Mouse (Mus musculus): ENCODE measurements at regions not wholly inside any gene's neighbourhood (a gene's known extent, or its start where the extent isn't known, plus 50 kb on each side); places are given as distances from the start of the nearest gene placed in this dataset.

DNA sequence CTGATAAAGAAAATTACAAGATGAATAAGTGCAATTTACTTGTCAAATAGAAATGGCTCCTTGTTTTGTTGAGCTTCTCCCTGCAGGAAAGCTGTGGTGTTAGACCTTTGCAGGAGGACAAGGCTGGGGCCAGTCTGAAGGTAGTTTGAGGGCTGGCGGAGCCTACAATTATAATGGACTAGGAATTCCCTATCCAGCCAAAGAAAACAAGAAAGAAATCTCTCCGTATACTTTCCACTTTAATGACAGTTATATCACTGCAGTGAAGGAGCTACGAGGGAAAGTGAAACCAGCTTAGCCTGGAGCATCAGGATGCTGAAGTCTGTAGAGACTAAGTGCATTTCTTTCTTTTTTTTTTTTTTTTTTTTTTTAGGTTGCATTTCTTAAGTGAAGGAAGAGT, 104.8 kb upstream of the Sstr4 start:
- peak; percentile 29 for DNase-seq (ENCODE audit: low spot score)
- Histone ChIP-seq H3K27me3 (ENCODE audit: control insufficient read depth, insufficient read depth, low read length) (no peaks in the 10 kb centered on the region), H3K4me3 (ENCODE audit: low read depth, low read length) (no peak overlapping the region), H3K27ac (ENCODE audit: low read depth) (no peak overlapping the region), H3K36me3 (replicated peaks; ENCODE audit: control insufficient read depth, insufficient read depth, low read length) (no peaks in the 10 kb centered on the region), H3K4me1 (ENCODE audit: control insufficient read depth, insufficient read depth) (no peaks in the 10 kb centered on the region), H3K4me2 (ENCODE audit: low read depth, low read length) (no peak overlapping the region), H3K9ac (replicated peaks; ENCODE audit: low read depth, low read length) (no peak overlapping the region), H3K9me3 (replicated peaks; ENCODE audit: control insufficient read depth, low read length) (no peaks in the 10 kb centered on the region)
- 51% methylated on average over 3 of the region's 3 CpGs for WGBS
- no peak for ATAC-seq (ENCODE audit: insufficient read depth, low read depth)
- no peak for TF ChIP-seq CTCF (IDR thresholded peaks at IDR 0.05; ENCODE audit: low read depth)
- no peak for TF ChIP-seq EP300 (IDR thresholded peaks at IDR 0.05; ENCODE audit: low read depth)

DNA sequence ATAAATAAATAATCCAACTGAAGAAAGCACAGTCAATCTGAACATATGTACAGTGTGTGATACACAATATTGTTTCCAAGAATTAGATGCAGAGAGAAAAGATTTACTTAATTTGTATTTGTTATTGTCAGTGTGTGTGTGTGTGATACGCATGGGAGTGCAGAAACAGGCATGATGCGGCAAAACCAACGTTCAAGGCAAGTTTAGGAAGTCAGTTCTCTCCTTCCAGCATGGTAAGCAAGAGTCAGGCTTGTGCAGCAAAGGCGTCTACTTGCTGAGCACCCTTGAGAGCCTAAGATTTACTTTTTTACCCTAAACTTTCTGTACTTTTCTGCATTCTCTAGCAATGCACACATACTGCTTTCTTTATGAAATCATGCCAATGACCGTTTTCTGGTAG, 102.7 kb upstream of the Sstr4 start:
- DNase-seq (ENCODE audit: low spot score): no peak
- no peaks in the 10 kb centered on the region for H3K4me1 ChIP-seq (ENCODE audit: control insufficient read depth, insufficient read depth)
- H3K4me2 ChIP-seq (ENCODE audit: low read depth, low read length): no peak overlapping the region
- no peak for TF ChIP-seq EP300 (IDR thresholded peaks at IDR 0.05; ENCODE audit: low read depth)
- no peak for TF ChIP-seq CTCF (IDR thresholded peaks at IDR 0.05; ENCODE audit: low read depth)
- H3K9me3 ChIP-seq (replicated peaks; ENCODE audit: control insufficient read depth, low read length): no peaks in the 10 kb centered on the region
- 77% methylated on average over 5 of the region's 5 CpGs for WGBS
- no peak overlapping the region for H3K9ac ChIP-seq (replicated peaks; ENCODE audit: low read depth, low read length)
- H3K36me3 ChIP-seq (replicated peaks; ENCODE audit: control insufficient read depth, insufficient read depth, low read length): no peaks in the 10 kb centered on the region
- no peak overlapping the region for H3K4me3 ChIP-seq (ENCODE audit: low read depth, low read length)
- no peak for ATAC-seq (ENCODE audit: insufficient read depth, low read depth)
- H3K27me3 ChIP-seq (ENCODE audit: control insufficient read depth, insufficient read depth, low read length): no peaks in the 10 kb centered on the region
- H3K27ac ChIP-seq (ENCODE audit: low read depth): no peak overlapping the region

DNA sequence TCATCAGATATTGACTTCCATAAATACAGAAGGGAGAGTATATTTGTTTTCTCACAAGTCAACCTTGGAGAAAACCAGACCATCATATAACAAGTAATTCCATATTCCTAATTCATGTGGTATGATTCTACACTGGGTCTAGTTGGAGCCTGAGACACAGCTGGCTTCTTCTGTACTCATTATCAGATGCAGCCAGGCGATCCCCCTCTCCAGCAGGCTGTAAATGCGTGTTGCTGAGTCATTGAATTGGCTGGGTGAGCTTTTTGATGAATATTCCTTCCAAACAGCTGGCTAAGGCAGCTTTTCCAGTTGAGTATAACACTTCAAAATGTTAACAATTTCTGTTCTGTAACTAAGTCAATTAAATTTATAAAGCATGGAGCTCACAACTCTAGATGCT, 102.2 kb upstream of the Sstr4 start:
- Histone ChIP-seq H3K4me2 (ENCODE audit: low read depth, low read length) (no peak overlapping the region), H3K9me3 (replicated peaks; ENCODE audit: control insufficient read depth, low read length) (no peaks in the 10 kb centered on the region), H3K4me3 (ENCODE audit: low read depth, low read length) (no peak overlapping the region), H3K27ac (ENCODE audit: low read depth) (no peak overlapping the region), H3K36me3 (replicated peaks; ENCODE audit: control insufficient read depth, insufficient read depth, low read length) (no peaks in the 10 kb centered on the region), H3K4me1 (ENCODE audit: control insufficient read depth, insufficient read depth) (no peaks in the 10 kb centered on the region), H3K9ac (replicated peaks; ENCODE audit: low read depth, low read length) (no peak overlapping the region), H3K27me3 (ENCODE audit: control insufficient read depth, insufficient read depth, low read length) (no peaks in the 10 kb centered on the region)
- no peak for ATAC-seq (ENCODE audit: insufficient read depth, low read depth)
- no peak for DNase-seq (ENCODE audit: low spot score)
- 59% methylated on average over 2 of the region's 2 CpGs for WGBS
- TF ChIP-seq CTCF (IDR thresholded peaks at IDR 0.05; ENCODE audit: low read depth): no peak
- no peak for TF ChIP-seq EP300 (IDR thresholded peaks at IDR 0.05; ENCODE audit: low read depth)

GRCm38 (mm10) chr2:148300879-148301278, 94.3 kb upstream of the Sstr4 start:
- DNase-seq (ENCODE audit: low spot score) (no peak), ATAC-seq (ENCODE audit: insufficient read depth, low read depth) (no peak)
- no peak overlapping the region for H3K9ac ChIP-seq (replicated peaks; ENCODE audit: low read depth, low read length)
- TF ChIP-seq EP300 (IDR thresholded peaks at IDR 0.05; ENCODE audit: low read depth): no peak
- TF ChIP-seq CTCF (IDR thresholded peaks at IDR 0.05; ENCODE audit: low read depth): no peak
- no peaks in the 10 kb centered on the region for H3K9me3 ChIP-seq (replicated peaks; ENCODE audit: control insufficient read depth, low read length)
- H3K27ac ChIP-seq (ENCODE audit: low read depth): no peak overlapping the region
- H3K4me1 ChIP-seq (ENCODE audit: control insufficient read depth, insufficient read depth): no peaks in the 10 kb centered on the region
- H3K36me3 ChIP-seq (replicated peaks; ENCODE audit: control insufficient read depth, insufficient read depth, low read length): no peaks in the 10 kb centered on the region
- 46% methylated on average over 2 of the region's 2 CpGs for WGBS
- no peaks in the 10 kb centered on the region for H3K27me3 ChIP-seq (ENCODE audit: control insufficient read depth, insufficient read depth, low read length)
- no peak overlapping the region for H3K4me2 ChIP-seq (ENCODE audit: low read depth, low read length)
- H3K4me3 ChIP-seq (ENCODE audit: low read depth, low read length): no peak overlapping the region

DNA sequence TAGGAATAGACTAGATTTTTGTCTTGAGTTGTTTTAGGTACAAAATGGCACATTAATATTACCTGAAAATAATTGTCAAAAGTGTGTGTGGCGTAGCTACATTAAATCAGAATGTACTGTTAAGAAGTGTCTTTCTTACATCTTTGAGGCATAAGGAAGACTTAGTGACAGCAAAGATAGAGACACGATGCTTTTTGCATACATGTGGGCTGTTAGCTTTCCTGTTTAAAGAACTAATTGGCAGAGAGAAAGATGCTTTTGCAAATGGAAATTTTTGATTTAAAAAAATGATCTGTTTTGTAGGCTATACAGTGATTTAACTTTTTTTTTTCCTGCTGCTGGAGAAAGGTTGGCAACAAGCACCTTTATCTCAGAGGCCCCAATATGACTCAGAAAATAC, 82.9 kb upstream of the Sstr4 start:
- Histone ChIP-seq H3K9me3 (replicated peaks; ENCODE audit: control insufficient read depth, low read length) (no peaks in the 10 kb centered on the region), H3K36me3 (replicated peaks; ENCODE audit: control insufficient read depth, insufficient read depth, low read length) (no peaks in the 10 kb centered on the region), H3K4me2 (ENCODE audit: low read depth, low read length) (no peak overlapping the region), H3K27ac (ENCODE audit: low read depth) (no peak overlapping the region), H3K9ac (replicated peaks; ENCODE audit: low read depth, low read length) (no peak overlapping the region), H3K4me1 (ENCODE audit: control insufficient read depth, insufficient read depth) (no peaks in the 10 kb centered on the region), H3K27me3 (ENCODE audit: control insufficient read depth, insufficient read depth, low read length) (no peaks in the 10 kb centered on the region), H3K4me3 (ENCODE audit: low read depth, low read length) (no peak overlapping the region)
- ATAC-seq (ENCODE audit: insufficient read depth, low read depth): no peak
- no peak for DNase-seq (ENCODE audit: low spot score)
- 76% methylated on average over 2 of the region's 2 CpGs for WGBS
- no peak for TF ChIP-seq EP300 (IDR thresholded peaks at IDR 0.05; ENCODE audit: low read depth)
- no peak for TF ChIP-seq CTCF (IDR thresholded peaks at IDR 0.05; ENCODE audit: low read depth)

- H3K9ac ChIP-seq (replicated peaks; ENCODE audit: low read depth, low read length): no peak overlapping the region
- DNase-seq (ENCODE audit: low spot score) (no peak), ATAC-seq (ENCODE audit: insufficient read depth, low read depth) (no peak)
- TF ChIP-seq EP300 (IDR thresholded peaks at IDR 0.05; ENCODE audit: low read depth) (no peak), CTCF (IDR thresholded peaks at IDR 0.05; ENCODE audit: low read depth) (no peak)
- H3K4me3 ChIP-seq (ENCODE audit: low read depth, low read length): no peak overlapping the region
- no peak overlapping the region for H3K27ac ChIP-seq (ENCODE audit: low read depth)
- WGBS: 68% methylated on average over 1 of the region's 1 CpGs
- H3K4me1 ChIP-seq (ENCODE audit: control insufficient read depth, insufficient read depth): no peaks in the 10 kb centered on the region
- H3K36me3 ChIP-seq (replicated peaks; ENCODE audit: control insufficient read depth, insufficient read depth, low read length): no peaks in the 10 kb centered on the region
- no peak overlapping the region for H3K4me2 ChIP-seq (ENCODE audit: low read depth, low read length)
- H3K9me3 ChIP-seq (replicated peaks; ENCODE audit: control insufficient read depth, low read length): no peaks in the 10 kb centered on the region
- no peaks in the 10 kb centered on the region for H3K27me3 ChIP-seq (ENCODE audit: control insufficient read depth, insufficient read depth, low read length)
Measured at GRCm38 (mm10) chr2:148320896-148321295, 74.2 kb upstream of the Sstr4 start.

All from heart, postnatal 0 days (tissue).